Mouse (Mus musculus) embryonic fibroblast, embryonic 13.5 days (primary cell): ENCODE measurements at regions not wholly inside any gene's neighbourhood (a gene's known extent, or its start where the extent isn't known, plus 50 kb on each side); places are given as distances from the start of the nearest gene placed in this dataset.
A peak's percentile ranks its signal among the peaks of the same experiment; 100 is the strongest.

Experiments used
- H3K27ac ChIP-seq: 2 replicates; pipeline ENCODE4 v1.5.1; 2012; ENCODE audit warnings: low read length, control low read depth, inconsistent platforms; ENCODE audit not compliant: insufficient read depth
- H3K4me1 ChIP-seq: 2 replicates; pipeline ENCODE4 v1.6.1; 2011; ENCODE audit warnings: low read length; ENCODE audit not compliant: control insufficient read depth, insufficient read depth
- H3K4me3 ChIP-seq: 2 replicates; pipeline ENCODE4 v1.5.1; 2011; ENCODE audit warnings: mild to moderate bottlenecking, control low read depth, low read length; ENCODE audit not compliant: insufficient read depth
- CTCF ChIP-seq: IDR thresholded peaks from 2 replicates; pipeline ENCODE4 v1.5.1; 2011; ENCODE audit warnings: mild to moderate bottlenecking, control low read depth, low read length, moderate library complexity, borderline replicate concordance; ENCODE audit not compliant: insufficient read depth
- POLR2A ChIP-seq: IDR thresholded peaks from 2 replicates; pipeline ENCODE4 v1.6.1; 2011; ENCODE audit warnings: low read depth, mild to moderate bottlenecking, control low read depth, low read length, moderate library complexity

DNA sequence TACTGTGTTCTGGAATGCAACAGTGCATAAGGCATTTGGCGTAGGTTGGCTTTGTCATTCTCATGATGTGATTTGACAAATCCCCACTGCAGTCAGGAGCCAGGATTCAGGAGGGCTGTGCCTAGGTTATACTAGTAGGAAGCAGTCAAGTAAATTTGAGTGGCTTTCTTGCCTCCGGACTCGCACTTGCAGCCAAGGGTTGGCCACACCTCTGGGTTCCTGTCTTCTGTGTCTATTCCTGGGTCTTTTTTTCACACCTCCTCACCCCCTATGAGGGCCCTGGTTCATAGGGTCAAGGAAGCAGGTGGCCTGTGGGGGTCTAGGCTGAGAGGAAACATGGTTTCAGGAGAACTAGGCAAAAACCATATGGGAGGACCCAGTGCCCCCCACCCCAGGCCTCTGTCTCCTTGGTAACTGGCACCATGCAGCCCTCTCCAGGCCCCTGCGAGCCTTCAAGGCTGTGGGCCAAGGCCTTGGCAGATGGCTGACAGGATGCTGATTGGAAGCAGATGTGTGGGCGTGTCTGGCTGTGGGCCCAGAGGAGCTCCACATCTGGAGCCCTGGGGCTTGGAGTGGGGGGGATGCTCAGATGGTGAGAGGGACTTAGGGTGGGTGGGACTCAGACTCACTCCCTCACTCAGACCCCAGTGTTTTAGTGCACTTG lies 195.7 kb downstream of the Rgs3 start:
- peaks cover 23% of the 10 kb centered on the region for H3K4me1 ChIP-seq
- H3K27ac ChIP-seq, result peak overlapping the region; percentile 39
- no peak overlapping the region for H3K4me3 ChIP-seq
- TF ChIP-seq CTCF (no peak), POLR2A (no peak)

GRCm38 (mm10) chr4:62756721-62757206 lies 197.1 kb downstream of the Rgs3 start:
- peaks cover 23% of the 10 kb centered on the region for H3K4me1 ChIP-seq
- H3K27ac ChIP-seq, result peak overlapping the region; percentile 24; the same call in 1 of the 2 replicates
- no peak for TF ChIP-seq POLR2A
- no peak for TF ChIP-seq CTCF
- H3K4me3 ChIP-seq, result no peak overlapping the region

- H3K4me1 ChIP-seq, result peaks cover 13% of the 10 kb centered on the region
- no peak overlapping the region for H3K27ac ChIP-seq
- TF ChIP-seq POLR2A, result no peak
- TF ChIP-seq CTCF, result no peak
- no peak overlapping the region for H3K4me3 ChIP-seq
Observed at GRCm38 (mm10) chr4:62760748-62761604, 201.3 kb downstream of the Rgs3 start.

GRCm38 (mm10) chr4:62761672-62762071 lies 202.0 kb downstream of the Rgs3 start:
- H3K4me3 ChIP-seq, result no peak overlapping the region
- no peak overlapping the region for H3K27ac ChIP-seq
- peaks cover 7% of the 10 kb centered on the region for H3K4me1 ChIP-seq
- TF ChIP-seq POLR2A, result no peak
- TF ChIP-seq CTCF, result peak; percentile 50

DNA sequence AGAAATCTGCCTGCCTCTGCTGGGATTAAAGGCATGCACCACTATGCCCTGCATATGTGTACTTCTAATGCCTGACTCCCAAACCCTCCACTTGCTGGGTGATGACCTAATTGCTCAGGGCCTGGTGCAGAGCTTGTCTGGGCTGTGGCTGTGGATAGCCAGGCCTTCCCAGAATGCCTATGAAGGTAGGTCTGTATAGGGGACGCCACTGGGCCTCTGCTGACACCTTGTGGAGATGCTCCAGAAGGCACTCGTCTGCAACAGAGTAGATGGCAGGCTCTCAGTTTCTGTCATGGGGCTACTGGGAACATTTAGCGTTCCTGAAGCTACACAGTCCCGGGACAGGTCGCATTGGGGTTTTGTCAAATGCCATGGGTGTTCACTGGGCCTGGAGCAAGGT lies 201.4 kb upstream of the Zfp618 start:
- Histone ChIP-seq H3K27ac (no peak overlapping the region), H3K4me1 (no peaks in the 10 kb centered on the region), H3K4me3 (no peak overlapping the region)
- TF ChIP-seq CTCF, result peak; percentile 77
- TF ChIP-seq POLR2A, result no peak

DNA sequence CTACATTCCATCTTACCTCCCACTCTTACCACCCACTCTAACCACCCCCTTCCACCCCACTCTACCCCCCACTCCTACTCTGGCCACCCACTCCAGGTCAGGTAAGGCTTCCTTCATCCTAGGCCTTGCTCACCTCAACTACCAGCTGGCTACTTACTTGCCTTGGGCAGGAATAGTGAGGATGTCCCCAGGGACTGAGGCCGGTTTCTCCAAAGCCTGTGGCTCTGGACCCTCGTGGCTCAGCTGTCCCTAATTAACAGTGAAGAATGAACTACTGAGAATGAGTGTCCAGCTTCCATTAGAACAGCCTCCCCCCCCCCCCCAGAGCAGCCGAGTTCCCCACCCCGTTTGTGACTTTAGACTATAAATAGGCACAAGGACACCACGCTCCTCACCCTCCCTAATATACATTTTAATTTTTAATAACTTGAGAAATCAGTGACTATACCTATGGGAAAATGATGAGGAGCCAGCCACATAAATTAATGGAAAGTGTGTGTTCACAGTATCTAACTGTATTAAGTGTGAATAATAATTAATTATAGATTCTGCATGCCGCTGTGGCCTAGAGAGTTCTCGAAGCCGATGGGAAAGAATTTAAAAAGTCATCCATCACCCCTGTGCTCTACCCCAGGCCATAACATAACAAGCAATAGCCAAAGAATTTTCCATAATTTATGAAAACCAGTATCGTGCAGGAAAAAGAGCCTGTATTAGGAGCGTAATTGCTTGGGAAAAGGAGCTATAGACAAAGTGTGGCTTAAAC lies 195.7 kb upstream of the Zfp618 start:
- Histone ChIP-seq H3K27ac (no peak overlapping the region), H3K4me1 (no peaks in the 10 kb centered on the region), H3K4me3 (no peak overlapping the region)
- TF ChIP-seq CTCF, result no peak
- TF ChIP-seq POLR2A, result no peak

DNA sequence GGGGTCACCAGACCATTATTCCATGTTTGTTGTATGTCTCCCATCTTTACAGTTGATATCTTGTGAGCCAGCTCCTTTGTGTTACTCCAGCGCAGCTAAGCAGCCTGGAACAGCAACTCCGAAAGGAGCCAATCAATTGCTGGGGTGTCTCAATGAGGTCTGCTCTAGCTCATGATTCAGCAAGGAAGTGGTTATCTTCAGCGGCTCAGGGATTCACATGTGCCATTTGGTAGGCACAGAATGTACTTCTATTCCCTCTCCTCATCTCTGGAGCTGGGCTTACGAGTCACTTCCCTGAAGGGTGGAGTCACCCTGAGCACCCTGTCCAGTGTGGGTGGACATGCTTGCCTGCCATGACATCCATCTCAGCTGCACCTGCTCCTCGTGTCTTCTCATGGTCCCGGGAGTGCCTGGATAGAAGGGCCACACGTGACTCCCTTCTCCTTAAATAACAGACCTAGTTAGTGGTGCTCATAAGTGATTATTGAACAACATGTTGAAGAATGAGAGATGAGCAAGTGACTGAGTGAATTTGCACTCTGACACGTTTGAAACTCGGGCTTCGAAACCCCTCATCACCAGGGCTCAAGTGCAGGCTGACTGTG lies 190.3 kb upstream of the Zfp618 start:
- Histone ChIP-seq H3K4me3 (no peak overlapping the region), H3K27ac (no peak overlapping the region), H3K4me1 (no peaks in the 10 kb centered on the region)
- TF ChIP-seq POLR2A, result no peak
- TF ChIP-seq CTCF, result no peak

GRCm38 (mm10) chr4:62776881-62777280 lies 188.5 kb upstream of the Zfp618 start:
- Histone ChIP-seq H3K4me1 (no peaks in the 10 kb centered on the region), H3K27ac (no peak overlapping the region), H3K4me3 (no peak overlapping the region)
- TF ChIP-seq POLR2A, result no peak
- no peak for TF ChIP-seq CTCF

DNA sequence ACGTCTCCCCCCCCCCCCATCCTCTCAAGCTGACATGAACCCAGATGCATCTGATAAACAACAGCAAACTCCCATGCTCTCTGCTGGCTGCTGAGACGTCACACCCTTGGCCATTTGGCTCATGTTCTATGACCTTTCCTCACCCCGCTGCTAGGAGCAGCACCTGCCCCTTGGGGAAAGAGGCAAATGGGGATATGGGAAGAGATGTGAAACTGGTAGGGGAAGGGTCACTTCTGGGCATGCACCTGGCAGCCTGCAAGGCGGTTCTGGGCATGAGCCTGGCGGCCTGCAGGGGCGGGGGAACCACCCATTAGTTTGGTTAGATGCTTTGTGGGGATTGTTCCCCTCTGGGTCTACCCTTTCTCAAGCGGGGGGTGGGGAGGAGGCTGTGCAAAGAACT lies 187.9 kb upstream of the Zfp618 start:
- H3K4me3 ChIP-seq, result no peak overlapping the region
- H3K27ac ChIP-seq, result no peak overlapping the region
- H3K4me1 ChIP-seq, result no peaks in the 10 kb centered on the region
- no peak for TF ChIP-seq POLR2A
- TF ChIP-seq CTCF, result no peak
